Mouse (Mus musculus) liver, embryonic 16.5 days (tissue): ENCODE measurements around the gene Ndufb4. TPM values are rescaled to one million over a fixed set of nuclear protein-coding genes. Genes with fewer than 3 reads are reported as not detected.

Source experiments
- polyA plus RNA-seq: library from polyadenylated mRNA; unstranded; fragments of >200 nt; fragmentation: Nextera tagmentation; extraction: Ambion mirVana; gene quantifications from 2 replicates; pipeline ENCODE4 v1.2.1, GENCODE M21; 2015

Gene Ndufb4
- polyA plus RNA-seq, 1 experiment from 2014 or later: 27.8 TPM

Other genes with a start within 250 kb of the Ndufb4 start
- 6.6 and 6.9 TPM in 2 replicates for gene Gtf2e1, start 114.7 kb downstream of the Ndufb4 start, polyA plus RNA-seq
- gene Rabl3, start 114.6 kb downstream of the Ndufb4 start, polyA plus RNA-seq: 13.1 and 13.2 TPM in 2 replicates
- gene Hgd, start 74.3 kb downstream of the Ndufb4 start, polyA plus RNA-seq: 47.1 and 55.1 TPM in 2 replicates
- gene Fstl1, start 122.4 kb upstream of the Ndufb4 start, polyA plus RNA-seq: 18.1 and 21.5 TPM in 2 replicates
- gene Gm36028, start 206.7 kb upstream of the Ndufb4 start, polyA plus RNA-seq: 0.07 TPM in 1 of 2 replicates, not detected in the other
- gene Lrrc58, start 213.9 kb upstream of the Ndufb4 start, polyA plus RNA-seq: 11.2 and 11.3 TPM in 2 replicates